Mouse (Mus musculus) neural tube, embryonic 15.5 days (tissue): Measurements from ENCODE around the gene Zkscan4. TPM values are rescaled to one million over a fixed set of nuclear protein-coding genes. Genes with fewer than 3 reads are reported as not detected.
"Not testable (repeated sequence)": the region's sequence is repeated elsewhere in the genome, so short reads cannot be mapped to it uniquely, and the experiment has no call there.

ENCODE experiments used
- ATAC-seq: fragments of 200-750 bp; cut with Nextera tagmentation; 2 replicates; pipeline ENCODE4 v1.8.0; 2017; ENCODE audit warnings: mild to moderate bottlenecking, moderate TSS enrichment, moderate library complexity; ENCODE audit not compliant: low FRiP score
- H3K27ac ChIP-seq: fragments of 300-500 bp; sonication (generic); replicated peaks from 2 replicates; pipeline ENCODE4 v1.5.1; 2015; ENCODE audit warnings: mild to moderate bottlenecking, inconsistent platforms
- H3K27me3 ChIP-seq: fragments of 300-500 bp; sonication (generic); replicated peaks from 2 replicates; pipeline ENCODE4 v1.6.1; 2015; ENCODE audit warnings: inconsistent platforms
- H3K36me3 ChIP-seq: fragments of 300-500 bp; sonication (generic); 2 replicates; pipeline ENCODE4 v1.6.1; 2015; ENCODE audit warnings: inconsistent platforms
- H3K4me1 ChIP-seq: fragments of 300-500 bp; sonication (generic); 2 replicates; pipeline ENCODE4 v1.6.1; 2015; ENCODE audit warnings: inconsistent platforms
- H3K4me2 ChIP-seq: fragments of 300-500 bp; sonication (generic); 2 replicates; pipeline ENCODE4 v1.6.1; 2015; ENCODE audit warnings: inconsistent platforms, mild to moderate bottlenecking, moderate library complexity
- H3K4me3 ChIP-seq: fragments of 300-500 bp; sonication (generic); replicated peaks from 2 replicates; pipeline ENCODE4 v1.5.1; 2015; ENCODE audit warnings: mild to moderate bottlenecking, inconsistent platforms
- H3K9ac ChIP-seq: fragments of 300-500 bp; sonication (generic); replicated peaks from 2 replicates; pipeline ENCODE4 v1.6.1; 2015; ENCODE audit warnings: mild to moderate bottlenecking, inconsistent platforms
- H3K9me3 ChIP-seq: fragments of 300-500 bp; sonication (generic); replicated peaks from 2 replicates; pipeline ENCODE4 v1.6.1; 2016; ENCODE audit warnings: inconsistent platforms
- WGBS: fragments of 180-500 bp; shearing (Covaris S2); methylation state at CpG from one replicate; pipeline ENCODE4 v1.1.7; 2015; ENCODE audit warnings: mixed read lengths; 5-methylcytosine and 5-hydroxymethylcytosine counted together
- polyA plus RNA-seq: library from polyadenylated mRNA; unstranded; fragments of >200 nt; fragmentation: Nextera tagmentation; extraction: Ambion mirVana; gene quantifications from 2 replicates; pipeline ENCODE4 v1.2.1, GENCODE M21; 2015

Gene Zkscan4
- polyA plus RNA-seq, 1 experiment from 2014 or later: 10.0 TPM

DNA sequence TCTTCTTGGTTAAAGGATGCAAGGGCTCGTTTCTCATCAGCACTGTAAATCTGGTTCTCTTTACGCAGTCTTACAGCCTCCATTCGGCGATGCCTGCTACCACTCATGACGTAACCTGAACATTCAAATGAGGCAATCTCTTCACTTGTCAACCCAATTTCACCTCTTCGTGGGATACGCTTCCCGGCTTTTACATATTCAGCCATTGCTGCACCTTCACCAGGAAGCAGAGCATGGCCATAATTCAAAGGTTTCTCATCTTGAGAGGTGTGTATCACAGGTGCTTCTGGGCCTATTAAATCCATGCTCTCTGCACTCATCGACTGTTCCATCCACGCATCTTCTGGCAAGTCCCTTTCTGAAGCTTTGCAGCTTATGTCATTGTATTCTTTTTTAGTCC, 11.4 kb upstream of the Zkscan4 start:
- Histone ChIP-seq H3K36me3 (no peaks in the 10 kb centered on the region), H3K9ac (no peak overlapping the region), H3K9me3 (no peaks in the 10 kb centered on the region), H3K27ac (no peak overlapping the region), H3K4me2 (peak overlapping the region; percentile 92), H3K4me1 (0 out of 2 replicates have a peak, but pooled peaks cover 8% of the 10 kb centered on the region), H3K4me3 (no peak overlapping the region), H3K27me3 (no peaks in the 10 kb centered on the region; the same call in 1 of the 2 replicates)
- 80% methylated on average over 10 of the region's 10 CpGs for WGBS
- ATAC-seq: no peak

DNA sequence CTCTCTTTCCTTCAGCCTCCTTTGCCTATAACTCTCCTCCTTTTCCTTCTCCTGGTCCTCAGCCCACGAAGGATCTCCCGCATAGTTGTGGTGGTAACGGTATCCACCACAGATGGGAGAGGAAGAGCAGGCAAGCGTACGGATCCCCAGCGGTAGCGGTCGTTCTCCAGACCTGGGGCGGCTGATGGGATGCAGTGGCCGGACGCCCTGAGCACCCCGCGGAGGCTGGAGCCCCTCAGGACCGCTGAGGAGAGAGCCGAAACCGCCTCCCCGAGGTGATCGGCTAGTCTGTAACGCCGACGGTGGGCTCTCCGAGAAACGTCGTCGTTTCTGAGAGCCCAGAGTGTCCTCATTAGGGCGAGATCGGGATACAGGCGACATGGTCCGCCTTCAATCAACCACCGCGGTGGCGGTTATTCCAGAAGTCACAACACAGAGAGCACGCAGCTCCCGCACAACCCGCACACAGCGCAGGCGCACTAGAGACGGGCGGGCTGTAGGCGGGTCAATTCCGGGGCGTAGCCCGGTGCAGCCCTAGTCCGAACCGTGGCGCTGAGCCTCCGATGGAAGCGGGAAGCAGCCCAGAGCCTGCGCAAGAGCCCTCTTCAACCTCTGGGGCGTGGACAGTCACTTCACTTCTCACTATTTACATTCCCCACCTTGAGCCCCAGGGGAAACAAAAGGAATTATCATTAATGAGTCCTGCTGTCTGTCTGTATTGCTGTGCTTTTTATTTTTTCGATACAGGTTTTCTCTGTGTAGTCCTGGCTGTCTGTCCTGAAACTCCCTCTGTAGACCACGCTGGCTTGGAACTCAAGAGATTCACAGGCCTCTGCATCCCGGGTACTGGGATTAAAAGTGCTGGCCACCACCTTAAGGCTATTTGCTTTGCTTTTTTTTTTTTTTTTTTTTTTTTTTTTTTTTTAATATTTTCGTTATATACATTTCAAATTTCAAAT, 10.4 kb upstream of the Zkscan4 start, which contains the start of gene Nkapl:
Nkapl (minus strand) TSS at position 449 of the 959 bp plus-strand sequence.
- Histone ChIP-seq H3K27me3 (no peaks in the 10 kb centered on the region; the same call in 1 of the 2 replicates), H3K9ac (peak within 1 kb of the TSS; percentile 69), H3K36me3 (no peaks in the 10 kb centered on the region), H3K4me2 (peak within 1 kb of the TSS; percentile 92), H3K4me3 (peak within 1 kb of the TSS; percentile 66), H3K4me1 (0 out of 2 replicates have a peak, but pooled peaks cover 8% of the 10 kb centered on the region), H3K27ac (peak within 1 kb of the TSS; percentile 83), H3K9me3 (no peaks in the 10 kb centered on the region)
- WGBS: under 1% methylated on average over 54 of the region's 54 CpGs
- ATAC-seq: peak; percentile 100

DNA sequence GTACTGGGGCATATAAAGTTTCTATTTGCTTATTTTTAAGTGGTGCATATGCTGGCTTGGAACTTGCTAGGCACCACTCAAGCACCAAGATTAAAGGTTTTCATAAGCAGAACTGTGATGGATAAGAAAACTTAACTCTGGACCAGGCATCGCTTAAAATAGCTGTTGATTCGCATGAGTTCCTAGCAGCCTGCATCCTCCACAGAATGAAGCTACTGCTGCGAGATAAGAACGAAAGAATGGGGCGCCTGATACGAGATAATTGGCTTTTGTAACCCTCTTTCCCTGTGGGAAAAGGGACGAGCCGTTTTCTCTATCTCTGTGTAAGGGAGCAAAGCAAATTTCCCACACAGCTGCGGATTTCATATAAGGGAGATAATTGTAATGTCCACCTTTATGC, 9.6 kb upstream of the Zkscan4 start:
- peak overlapping the region; percentile 92 for H3K4me2 ChIP-seq
- 36% methylated on average over 9 of the region's 9 CpGs for WGBS

DNA sequence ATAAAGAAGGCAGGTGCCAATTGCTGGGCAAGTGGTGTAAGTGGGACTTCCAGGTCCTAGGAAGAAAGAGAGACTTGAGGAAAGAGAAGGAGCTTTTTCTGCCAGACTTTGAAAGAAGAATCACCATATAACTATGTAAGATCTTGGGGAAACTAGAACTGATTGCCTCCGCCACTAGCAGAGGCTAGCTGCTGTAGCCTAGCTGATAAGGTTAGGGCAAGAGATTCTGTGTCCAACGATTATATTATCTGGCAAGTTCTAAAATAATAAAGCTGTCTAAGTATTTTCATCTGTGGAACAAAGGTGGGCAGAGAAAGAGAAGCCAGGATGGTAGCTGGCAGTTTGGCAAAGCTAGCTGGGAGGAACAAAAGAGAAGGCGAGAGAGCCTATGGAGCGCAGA, 6.3 kb upstream of the Zkscan4 start:
- no peak overlapping the region for H3K27ac ChIP-seq
- H3K4me3 ChIP-seq: no peak overlapping the region
- H3K27me3 ChIP-seq: no peaks in the 10 kb centered on the region
- H3K9me3 ChIP-seq: no peaks in the 10 kb centered on the region
- no peak overlapping the region for H3K9ac ChIP-seq
- H3K36me3 ChIP-seq: no peaks in the 10 kb centered on the region
- 27% methylated on average over 4 of the region's 4 CpGs for WGBS
- no peak for ATAC-seq
- no peak overlapping the region for H3K4me2 ChIP-seq
- H3K4me1 ChIP-seq: 0 out of 2 replicates have a peak, but pooled peaks cover 8% of the 10 kb centered on the region

More for the DNA sequence above, 9.6 kb upstream of the Zkscan4 start:
- Histone ChIP-seq H3K9me3 (no peaks in the 10 kb centered on the region), H3K27me3 (no peaks in the 10 kb centered on the region), H3K9ac (peak overlapping the region; percentile 5; the same call in 1 of the 2 replicates), H3K27ac (no peak overlapping the region), H3K4me3 (peak overlapping the region; percentile 66; the same call in 1 of the 2 replicates), H3K4me1 (0 out of 2 replicates have a peak, but pooled peaks cover 8% of the 10 kb centered on the region), H3K36me3 (no peaks in the 10 kb centered on the region)
- ATAC-seq: no peak

DNA sequence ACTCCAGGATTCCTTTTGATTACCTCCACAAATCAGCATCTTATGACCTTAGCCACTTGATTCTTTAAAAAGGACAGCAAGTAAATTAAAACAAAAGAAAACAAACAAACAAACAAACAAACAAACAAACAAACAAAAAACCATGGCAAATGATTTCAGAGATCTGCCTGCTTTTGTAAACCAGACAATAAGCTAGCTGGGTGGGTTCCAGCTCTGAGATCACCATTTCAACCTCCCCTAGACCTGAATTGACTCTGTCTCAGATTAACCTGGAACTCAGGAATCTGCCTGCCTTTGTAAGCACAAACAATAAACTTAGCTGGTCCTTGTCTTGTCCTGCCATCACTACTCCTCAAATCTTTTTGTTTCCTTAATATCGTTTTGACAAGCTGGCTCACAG, 8.2 kb downstream of the Zkscan4 start:
- H3K4me2 ChIP-seq: no peak overlapping the region
- no peak overlapping the region for H3K4me3 ChIP-seq
- 89% methylated on average over 1 of the region's 1 CpGs for WGBS
- peaks cover 33% of the 10 kb centered on the region for H3K36me3 ChIP-seq
- no peaks in the 10 kb centered on the region for H3K27me3 ChIP-seq
- no peak overlapping the region for H3K9ac ChIP-seq
- H3K27ac ChIP-seq: no peak overlapping the region
- ATAC-seq: no peak
- H3K4me1 ChIP-seq: no peaks in the 10 kb centered on the region
- H3K9me3 ChIP-seq: 0 out of 2 replicates have a peak, but pooled peaks cover 4% of the 10 kb centered on the region

DNA sequence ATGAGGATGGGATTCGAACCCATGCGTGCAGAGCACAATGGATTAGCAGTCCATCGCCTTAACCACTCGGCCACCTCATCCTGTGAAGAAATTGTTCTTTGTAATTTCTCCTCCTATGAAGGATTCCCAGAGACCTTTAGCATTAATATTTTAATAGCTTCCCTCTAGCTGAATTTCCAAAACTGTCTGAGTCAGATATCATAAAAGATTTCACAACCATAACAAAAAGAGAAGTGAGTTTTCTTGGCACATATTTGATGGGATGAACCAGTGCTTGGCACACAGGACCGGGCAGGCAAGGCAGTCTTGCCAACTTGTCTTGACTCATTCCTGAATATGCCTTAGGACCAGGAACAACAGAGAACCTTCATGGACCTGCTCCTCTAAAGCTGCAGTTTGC, 14.1 kb downstream of the Zkscan4 start:
- no peak overlapping the region for H3K27ac ChIP-seq
- H3K9ac ChIP-seq: no peak overlapping the region
- no peaks in the 10 kb centered on the region for H3K9me3 ChIP-seq
- no peak for ATAC-seq
- H3K36me3 ChIP-seq: 0 out of 2 replicates have a peak, but pooled peaks cover 2% of the 10 kb centered on the region
- H3K4me3 ChIP-seq: no peak overlapping the region
- H3K4me1 ChIP-seq: no peaks in the 10 kb centered on the region
- H3K4me2 ChIP-seq: no peak overlapping the region
- no peaks in the 10 kb centered on the region for H3K27me3 ChIP-seq
- 95% methylated on average over 5 of the region's 5 CpGs for WGBS

DNA sequence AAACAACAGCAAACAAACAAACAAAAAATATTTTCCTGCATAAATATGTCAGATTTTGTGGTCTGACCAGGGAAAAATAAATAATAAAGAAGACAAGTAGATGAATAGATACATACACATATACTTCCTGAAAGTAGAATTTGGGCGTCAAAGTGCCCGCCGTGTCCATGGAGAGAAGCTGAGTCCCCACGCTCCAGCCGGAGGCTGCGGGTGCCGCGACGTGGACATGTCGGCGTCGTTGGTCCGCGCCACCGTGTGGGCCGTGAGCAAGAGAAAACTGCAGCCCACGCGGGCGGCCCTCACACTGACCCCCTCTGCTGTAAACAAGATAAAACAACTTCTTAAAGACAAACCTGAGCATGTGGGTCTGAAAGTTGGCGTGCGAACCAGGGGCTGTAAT, 16.4 kb downstream of the Zkscan4 start, which contains the start of gene AK157302:
AK157302 (plus strand) TSS at position 144 of the 400 bp plus-strand sequence.
- Histone ChIP-seq H3K4me2 (no peak within 1 kb of the TSS), H3K4me3 (no peak within 1 kb of the TSS), H3K36me3 (no peaks in the 10 kb centered on the region), H3K9ac (no peak within 1 kb of the TSS), H3K9me3 (no peaks in the 10 kb centered on the region), H3K27me3 (no peaks in the 10 kb centered on the region), H3K27ac (no peak within 1 kb of the TSS), H3K4me1 (no peaks in the 10 kb centered on the region)
- 93% methylated on average over 21 of the region's 21 CpGs for WGBS
- no peak for ATAC-seq

DNA sequence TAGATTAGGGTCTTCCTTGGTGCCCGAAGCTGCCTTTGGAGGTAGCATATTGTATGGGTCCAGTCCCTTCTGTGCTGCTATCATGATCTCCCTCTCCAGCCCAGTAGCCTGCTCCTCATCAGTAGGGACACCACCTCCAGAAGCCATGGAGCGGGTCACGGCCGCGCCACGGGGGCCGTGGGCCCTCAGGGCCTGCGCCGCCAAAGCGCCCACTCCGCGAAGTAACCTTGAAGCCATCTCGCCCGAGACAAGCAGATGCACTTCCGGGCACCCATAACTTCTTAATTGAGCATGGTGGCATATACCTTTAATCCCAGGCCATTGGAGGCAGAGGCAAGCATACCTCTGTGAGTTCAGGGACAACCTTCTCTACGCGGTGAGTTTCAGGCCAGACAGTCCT, 22.5 kb downstream of the Zkscan4 start, which contains the start of gene Gm11273:
Gm11273 (minus strand) TSS at position 237 of the 400 bp plus-strand sequence.
- H3K9ac ChIP-seq, ATAC-seq, H3K9me3 ChIP-seq, H3K36me3 ChIP-seq, H3K4me2 ChIP-seq, H3K4me1 ChIP-seq, H3K27me3 ChIP-seq, H3K27ac ChIP-seq, H3K4me3 ChIP-seq: not testable (repeated sequence)
- 94% methylated on average over 17 of the region's 17 CpGs for WGBS

DNA sequence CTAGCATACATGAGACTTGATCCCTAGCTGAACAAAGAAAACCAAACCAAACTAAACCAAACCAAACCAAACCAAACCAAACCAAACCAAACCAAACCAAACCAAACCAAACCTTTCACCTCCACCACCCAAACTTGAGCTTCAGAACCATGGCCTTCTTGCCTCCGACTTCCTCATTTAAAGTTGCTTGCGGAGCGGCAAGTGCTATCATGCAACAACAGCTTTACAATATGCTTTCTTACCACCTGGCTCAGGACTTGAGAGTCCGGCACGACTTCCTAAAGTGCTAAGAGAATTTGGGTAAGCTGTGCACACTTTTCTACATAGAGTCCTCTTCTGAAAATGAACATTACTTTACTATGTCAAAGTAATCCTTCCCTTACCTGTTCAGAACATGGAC, 23.6 kb downstream of the Zkscan4 start:
- no peak overlapping the region for H3K4me3 ChIP-seq
- 89% methylated on average over 5 of the region's 5 CpGs for WGBS
- H3K9me3 ChIP-seq: no peaks in the 10 kb centered on the region
- no peak overlapping the region for H3K4me2 ChIP-seq
- H3K27ac ChIP-seq: no peak overlapping the region
- no peak overlapping the region for H3K9ac ChIP-seq
- H3K36me3 ChIP-seq: no peaks in the 10 kb centered on the region
- H3K27me3 ChIP-seq: no peaks in the 10 kb centered on the region
- 0 out of 2 replicates have a peak, but pooled peaks cover 4% of the 10 kb centered on the region for H3K4me1 ChIP-seq
- ATAC-seq: no peak

DNA sequence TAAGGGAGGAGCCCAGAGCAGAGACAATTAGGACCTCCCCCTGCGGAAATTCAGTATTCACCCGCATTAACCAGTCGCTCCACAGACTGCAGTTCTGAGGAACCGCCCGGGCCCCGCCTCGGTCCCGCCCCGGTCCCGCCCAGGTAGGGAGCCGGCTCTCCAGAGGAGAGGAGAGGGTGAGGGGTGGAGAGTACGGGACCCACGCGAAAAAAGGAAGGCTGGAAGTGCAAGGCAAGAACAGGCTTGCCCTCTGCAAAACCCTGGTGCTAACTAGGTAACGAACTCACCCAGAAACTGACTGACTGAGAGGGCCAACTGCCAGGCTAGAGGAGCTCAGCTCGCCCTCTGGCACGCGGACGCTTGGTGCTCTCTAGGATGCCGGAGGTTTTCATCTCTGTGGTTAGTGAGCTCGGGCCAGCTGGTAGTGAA, 27.5 kb downstream of the Zkscan4 start:
- ATAC-seq: peak; percentile 99

DNA sequence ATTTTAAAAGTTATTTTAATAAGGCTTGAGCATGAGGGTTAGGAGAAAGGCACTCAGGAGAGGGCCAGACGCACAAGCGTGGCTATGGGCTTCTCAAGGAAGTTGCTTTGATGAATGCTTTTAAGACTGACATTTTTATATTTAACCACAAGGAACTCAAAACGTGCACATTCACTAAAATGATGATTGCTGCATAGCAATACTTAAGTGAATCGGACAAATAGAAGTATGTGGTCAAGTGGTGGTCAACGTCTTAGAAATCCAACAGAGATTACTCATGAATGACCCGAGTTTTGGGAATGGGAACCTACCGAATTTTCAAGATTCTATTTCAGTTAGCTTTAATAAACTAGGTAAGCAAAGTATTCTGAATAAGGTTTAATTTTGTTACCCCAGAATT, 51.4 kb downstream of the Zkscan4 start:
- no peak overlapping the region for H3K9ac ChIP-seq
- H3K4me3 ChIP-seq: peak overlapping the region; percentile 98
- ATAC-seq: no peak
- WGBS: 51% methylated on average over 7 of the region's 7 CpGs
- H3K4me1 ChIP-seq: peaks cover 10% of the 10 kb centered on the region
- no peaks in the 10 kb centered on the region for H3K9me3 ChIP-seq
- peak overlapping the region; percentile 59 for H3K4me2 ChIP-seq
- peaks cover 16% of the 10 kb centered on the region for H3K36me3 ChIP-seq
- no peak overlapping the region for H3K27ac ChIP-seq
- no peaks in the 10 kb centered on the region for H3K27me3 ChIP-seq

More for the DNA sequence above, 27.5 kb downstream of the Zkscan4 start:
- Histone ChIP-seq H3K9ac (peak overlapping the region; percentile 59), H3K27ac (peak overlapping the region; percentile 89), H3K4me3 (peak overlapping the region; percentile 73), H3K4me2 (peak overlapping the region; percentile 68), H3K9me3 (no peaks in the 10 kb centered on the region), H3K4me1 (0 out of 2 replicates have a peak, but pooled peaks cover 4% of the 10 kb centered on the region), H3K36me3 (no peaks in the 10 kb centered on the region), H3K27me3 (no peaks in the 10 kb centered on the region)
- WGBS: 0% methylated on average over 21 of the region's 21 CpGs
